Mouse (Mus musculus) ES-CJ7 (cell line): ENCODE measurements at regions not wholly inside any gene's neighbourhood (a gene's known extent, or its start where the extent isn't known, plus 50 kb on each side); places are given as distances from the start of the nearest gene placed in this dataset.
A peak's percentile ranks its signal among the peaks of the same experiment; 100 is the strongest.
"Not testable (repeated sequence)": the region's sequence is repeated elsewhere in the genome, so short reads cannot be mapped to it uniquely, and the experiment has no call there.

Experiments
- DNase-seq: peaks from one replicate; pipeline ENCODE4 v3.0.0; 2011; ENCODE audit warnings: low read depth, low spot score

DNA sequence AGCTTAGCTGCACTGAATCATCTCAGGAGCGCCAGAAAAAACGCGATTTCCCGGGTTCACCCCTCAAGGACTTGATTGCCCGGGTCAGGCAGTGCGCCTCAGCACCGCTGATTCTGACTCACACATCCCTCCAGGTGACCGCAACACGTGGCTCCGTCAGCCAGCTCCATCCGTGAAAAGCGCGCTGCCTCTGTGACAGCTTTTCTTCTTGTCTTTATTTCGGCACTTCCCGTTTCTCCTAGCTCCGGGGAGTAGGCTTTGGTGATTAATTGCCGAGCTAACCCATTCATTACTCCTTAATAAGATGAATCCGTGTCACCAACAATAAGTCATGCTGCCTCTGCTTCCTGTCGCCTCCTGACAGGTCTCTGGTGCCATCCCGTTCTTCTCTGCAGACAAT lies 108.6 kb downstream of the Katnal1 start:
- DNase-seq, result no peak

DNA sequence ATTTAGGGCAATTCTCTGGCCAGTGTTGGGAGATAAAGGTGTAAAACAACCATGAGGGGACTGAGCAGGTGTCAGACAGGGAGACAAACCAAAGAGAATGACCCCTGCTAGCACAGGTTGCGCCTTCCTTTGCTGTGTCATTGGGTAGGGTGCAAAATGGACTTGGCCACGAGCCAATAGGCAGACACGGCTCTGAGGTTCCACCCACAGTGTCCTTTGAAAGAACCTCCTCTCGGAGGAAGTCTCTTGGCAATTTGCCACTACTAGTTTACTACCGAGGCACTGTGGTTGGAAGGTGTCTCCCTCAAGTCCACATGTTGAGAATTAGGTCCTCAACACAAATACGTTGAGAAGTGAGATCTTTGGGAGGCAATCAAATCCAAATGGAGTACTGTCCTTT lies 109.7 kb downstream of the Katnal1 start:
- peak; percentile 41 for DNase-seq

DNA sequence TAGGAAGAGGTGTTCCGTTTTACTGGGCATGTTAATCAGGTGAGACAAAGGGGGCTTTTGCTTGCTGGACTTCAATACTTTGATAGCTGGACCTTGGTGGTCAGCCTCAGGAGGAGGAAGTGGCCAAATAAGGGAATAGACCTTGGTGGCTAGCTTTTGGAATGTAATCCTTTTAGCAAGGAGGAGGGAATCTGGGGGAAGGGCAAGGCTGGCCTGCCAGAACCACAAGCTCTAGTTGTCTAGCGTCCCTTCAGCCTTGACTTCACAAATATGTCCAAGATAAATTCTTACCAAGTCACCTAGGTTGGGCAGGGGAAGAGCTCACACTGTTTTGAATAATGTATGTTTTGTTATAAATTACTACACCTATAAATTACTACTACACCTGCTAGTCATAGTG lies 110.4 kb downstream of the Katnal1 start:
- no peak for DNase-seq

DNA sequence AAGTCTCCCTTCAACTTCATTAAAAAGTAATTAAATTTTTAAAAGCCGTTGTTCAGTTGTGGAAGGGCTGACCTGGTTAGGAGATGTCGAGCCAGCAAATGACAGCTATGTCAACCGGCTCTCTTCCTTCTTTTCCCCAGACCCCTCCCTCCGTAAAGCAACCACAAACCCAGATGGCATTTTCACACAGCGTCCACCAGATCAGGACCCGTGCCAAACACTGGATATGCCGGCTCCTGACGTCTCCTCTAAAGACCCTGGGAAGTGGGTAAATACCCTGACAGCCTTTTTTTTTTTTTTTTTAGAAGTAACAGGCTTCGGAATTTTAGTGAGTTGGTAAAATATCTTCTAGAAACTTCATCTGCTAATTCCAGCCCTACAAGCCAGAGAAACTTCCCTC lies 116.3 kb downstream of the Katnal1 start:
- DNase-seq, result no peak

DNA sequence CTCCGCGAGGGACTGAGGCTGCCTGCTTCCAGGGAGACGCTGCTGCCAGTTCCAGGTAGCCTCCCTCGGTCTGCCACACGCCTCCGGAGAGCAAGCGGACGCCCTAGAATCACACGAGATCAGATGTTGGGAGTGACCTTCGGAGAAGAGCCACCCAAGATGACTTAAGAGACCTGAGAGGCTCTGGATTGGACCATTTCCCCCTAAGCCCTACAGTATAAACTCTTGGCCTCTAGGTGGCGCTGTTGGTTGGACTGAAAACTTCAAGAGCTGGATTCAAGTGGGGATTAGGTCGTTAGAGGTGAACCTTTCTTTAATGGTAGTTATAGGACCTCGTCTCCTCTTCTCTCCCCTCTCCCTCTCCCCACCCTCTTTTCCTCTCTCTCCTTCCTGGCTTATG lies 117.1 kb downstream of the Katnal1 start:
- peak; percentile 93 for DNase-seq

DNA sequence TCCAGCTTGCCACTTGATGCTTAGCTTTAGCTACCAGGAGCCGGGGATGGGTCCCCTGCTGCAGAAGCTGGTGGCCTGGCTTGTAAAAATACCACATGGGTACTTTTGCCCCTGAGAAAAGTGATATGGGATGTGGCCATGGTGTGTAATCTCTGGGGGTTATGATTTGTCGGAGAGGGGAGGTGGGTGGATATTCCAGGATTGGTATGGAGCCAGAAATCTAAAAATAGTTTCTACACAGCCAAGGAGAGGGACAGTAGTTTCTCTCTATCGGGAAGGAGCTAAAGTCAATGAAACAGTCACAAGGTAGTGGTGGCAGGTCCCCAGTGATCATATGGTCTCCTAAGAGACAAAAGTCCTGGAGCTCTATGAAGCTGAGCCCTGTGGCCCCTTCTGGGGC lies 119.6 kb downstream of the Katnal1 start:
- DNase-seq, result no peak

DNA sequence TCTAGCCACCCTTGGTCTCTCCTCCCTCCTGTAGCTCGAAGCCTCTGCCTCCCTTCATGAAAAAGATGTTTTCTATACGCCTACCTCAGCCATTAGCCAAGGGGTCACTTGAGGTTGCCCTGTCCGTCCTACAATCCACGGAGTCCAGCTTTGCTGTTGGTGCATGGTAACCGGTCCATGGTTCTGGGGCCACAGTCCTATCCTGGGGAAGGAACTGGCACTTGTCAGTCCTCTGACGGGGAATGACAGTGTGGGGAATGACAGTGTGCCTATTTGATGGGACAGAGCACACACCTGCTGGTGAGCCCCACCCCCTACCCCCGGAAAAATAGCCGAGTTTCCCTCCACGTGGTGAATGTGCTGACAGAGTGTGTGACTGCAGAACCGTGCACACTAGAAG lies 120.1 kb downstream of the Katnal1 start:
- no peak for DNase-seq

DNA sequence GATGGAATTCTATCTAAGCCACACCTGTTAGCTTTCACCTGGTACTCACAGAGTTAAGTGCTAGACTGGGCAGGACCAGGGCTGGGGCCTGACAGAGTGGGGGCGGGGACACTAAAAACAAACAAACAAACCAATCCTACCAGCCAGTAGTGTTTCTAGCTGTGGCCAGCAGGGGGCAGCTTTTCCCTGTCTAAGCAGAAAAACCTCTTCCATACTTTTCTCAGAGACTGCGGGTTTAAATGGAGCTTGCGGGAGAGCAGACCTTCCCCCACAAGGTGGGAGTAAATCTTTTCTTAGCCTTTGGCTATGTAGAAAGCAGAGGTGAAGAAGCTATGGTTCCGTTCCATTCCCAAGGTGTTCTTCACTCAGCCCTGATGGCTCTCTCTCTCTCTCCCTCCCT lies 120.7 kb downstream of the Katnal1 start:
- peak; percentile 92 for DNase-seq

DNA sequence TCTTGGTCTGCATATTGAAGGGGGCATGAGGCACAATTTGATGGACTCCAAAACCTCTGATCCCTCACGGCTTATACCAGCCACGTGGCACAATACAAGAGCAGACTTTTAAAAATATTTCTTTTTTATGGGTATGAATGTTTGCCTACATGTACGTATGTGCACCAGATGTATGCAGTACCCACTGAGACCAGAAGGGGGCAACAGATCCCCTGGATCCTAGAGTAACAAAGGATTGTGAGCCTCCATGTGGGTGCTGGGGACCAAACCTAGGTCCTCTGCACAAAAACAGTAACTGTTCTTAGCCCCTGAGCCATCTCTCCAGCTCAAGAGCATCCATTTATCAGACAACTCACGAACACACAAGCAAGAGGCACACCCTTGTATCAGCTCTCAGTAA lies 121.5 kb downstream of the Katnal1 start:
- DNase-seq, result peak; percentile 51

DNA sequence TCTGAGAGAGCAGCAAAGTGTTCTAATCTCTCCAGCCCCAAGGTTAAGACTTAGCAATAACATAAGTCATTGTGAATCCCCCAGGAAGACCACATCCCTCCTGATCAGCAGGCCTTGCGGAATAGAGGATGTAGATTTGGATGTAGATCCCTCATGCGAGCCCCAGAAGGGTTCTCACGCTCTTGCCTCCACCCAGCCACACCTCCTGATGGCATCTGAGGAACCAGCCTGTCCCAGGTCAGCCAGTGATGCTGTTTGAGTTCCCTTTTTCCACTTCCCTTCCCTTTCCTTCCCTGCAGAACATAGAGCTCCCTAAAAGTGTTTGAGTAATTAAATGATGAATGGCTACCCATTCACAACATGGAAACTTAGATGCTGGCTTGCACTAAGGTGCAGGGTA lies 124.1 kb downstream of the Katnal1 start:
- DNase-seq, result no peak

DNA sequence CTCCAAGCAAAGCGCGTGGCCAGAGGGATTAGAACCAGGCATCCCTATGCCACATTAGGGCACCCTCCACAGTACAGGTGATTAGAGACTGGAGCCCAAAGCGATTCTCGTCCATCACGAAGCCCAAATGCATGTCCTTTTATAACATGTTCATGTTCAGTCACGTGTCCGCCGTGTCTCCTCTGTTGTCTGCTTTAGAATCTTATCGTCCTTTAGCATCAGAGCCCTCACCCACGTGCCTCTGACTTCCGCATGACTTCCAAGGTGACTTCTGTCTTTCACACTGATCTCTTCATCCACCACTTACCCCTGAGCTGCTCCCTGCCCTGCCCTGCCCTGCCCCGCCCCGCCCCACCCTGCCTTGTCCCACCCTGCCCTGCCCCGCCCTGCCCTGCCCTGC lies 125.3 kb downstream of the Katnal1 start:
- DNase-seq, result no peak

DNA sequence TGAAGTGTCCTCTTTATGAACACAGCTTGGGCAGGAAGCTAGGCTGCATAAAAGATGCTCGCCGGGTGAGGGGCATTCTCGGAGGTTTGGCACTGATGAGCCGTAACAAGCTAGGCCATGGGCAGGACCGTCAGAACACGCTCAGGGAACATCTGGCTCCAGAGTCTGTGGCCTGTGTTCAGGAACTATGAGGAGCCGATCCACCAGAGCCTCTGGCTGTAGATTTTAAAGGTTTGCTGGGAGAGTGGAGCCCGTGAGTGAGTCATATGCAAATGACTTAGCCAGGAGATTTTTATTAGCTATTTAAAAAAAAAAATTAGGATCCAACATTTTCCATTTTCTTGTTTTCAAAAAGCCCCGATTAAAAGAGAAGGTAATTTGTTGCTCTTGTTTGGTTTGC lies 126.4 kb downstream of the Katnal1 start:
- no peak for DNase-seq

DNA sequence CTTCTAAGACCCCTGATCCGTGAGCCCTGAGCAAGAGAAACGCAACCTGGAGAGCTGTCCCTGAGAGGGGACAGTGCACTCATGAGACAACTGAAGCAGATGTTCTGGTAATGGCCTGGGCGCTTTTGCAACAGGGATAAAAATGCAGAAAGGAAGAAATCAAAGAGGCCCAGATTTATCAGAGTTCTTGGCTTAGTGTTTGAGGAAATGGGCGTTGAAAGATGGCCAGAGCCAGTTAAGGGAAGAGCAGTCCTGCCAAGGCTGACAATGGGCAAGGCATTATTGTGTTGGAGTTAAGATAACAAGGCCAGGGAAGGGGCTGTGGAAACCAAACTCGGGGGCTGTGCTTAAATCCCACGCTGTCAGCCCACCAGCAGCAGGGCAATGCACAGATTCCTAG lies 130.6 kb downstream of the Katnal1 start:
- no peak for DNase-seq

DNA sequence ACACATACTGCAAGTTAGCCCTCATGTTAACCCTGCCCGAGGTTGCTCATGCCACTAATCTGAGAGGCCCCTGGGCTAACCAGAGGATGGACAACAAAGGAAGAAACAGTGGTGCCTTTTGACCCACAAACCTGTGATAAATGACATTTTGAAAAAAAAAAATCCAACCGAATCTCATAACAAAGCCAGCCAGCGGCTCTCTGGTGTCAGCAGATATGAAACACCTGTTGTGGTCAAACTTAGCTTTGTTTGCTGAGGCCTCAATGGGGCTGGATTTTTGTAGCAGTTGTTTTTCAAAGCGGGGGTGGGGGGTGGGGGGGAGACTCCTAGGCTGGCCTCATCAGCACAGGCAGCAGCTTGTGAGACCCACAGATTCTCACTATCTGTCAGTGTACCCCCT lies 133.0 kb downstream of the Katnal1 start:
- DNase-seq, result no peak

DNA sequence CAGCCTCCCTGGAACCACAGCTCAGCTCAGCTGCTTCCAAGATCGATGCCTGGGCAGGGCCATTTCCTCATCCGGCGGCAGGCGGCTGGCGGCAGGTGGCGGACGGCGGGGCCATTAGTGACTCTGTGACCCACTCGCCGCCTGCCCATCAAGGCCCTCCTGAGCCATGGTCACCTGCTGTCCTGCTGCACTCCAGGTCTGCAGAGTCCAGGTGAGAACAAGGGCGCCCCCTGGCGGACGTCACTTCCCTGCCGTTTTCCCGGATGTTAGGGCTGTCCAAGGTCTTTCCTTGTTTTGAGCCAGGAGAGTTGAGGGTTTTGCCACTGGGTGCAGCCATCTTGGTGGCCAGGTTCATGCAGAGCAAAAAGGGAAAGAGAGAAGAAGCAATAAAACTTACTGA lies 134.7 kb downstream of the Katnal1 start:
- peak; percentile 80 for DNase-seq

DNA sequence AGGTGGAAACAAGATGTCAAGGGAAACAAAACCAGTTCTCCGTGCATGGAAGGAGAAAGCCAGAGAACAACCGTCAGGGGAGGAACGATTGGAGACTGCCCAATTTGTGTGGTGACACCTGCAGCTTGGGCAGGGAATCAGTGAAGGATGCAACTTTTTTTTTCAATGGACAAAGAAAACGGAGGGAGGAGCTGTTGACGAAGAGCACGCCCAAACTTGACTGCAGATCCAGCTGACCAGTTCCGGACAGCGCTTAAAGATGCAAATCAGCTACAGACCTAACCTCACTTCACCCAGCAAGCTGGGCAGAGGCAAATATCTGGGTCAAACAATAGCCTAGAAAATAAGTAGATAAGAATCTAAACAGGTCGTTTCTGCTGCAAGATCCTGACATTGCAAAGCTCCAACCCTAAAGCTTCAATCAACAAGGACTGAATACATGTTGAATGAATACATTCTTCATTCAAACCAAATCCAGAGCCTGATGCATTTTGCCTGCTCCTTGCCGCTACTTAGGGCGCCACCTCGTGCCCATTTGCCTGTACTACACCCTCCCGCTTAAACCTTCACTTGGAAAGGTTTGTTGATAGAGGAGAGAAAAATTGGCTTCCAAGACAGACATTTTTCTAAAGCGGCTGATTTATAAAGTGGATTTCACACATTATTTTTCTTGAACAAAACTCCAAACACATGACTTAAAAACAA lies 136.2 kb downstream of the Katnal1 start:
- DNase-seq, result peak; percentile 83

DNA sequence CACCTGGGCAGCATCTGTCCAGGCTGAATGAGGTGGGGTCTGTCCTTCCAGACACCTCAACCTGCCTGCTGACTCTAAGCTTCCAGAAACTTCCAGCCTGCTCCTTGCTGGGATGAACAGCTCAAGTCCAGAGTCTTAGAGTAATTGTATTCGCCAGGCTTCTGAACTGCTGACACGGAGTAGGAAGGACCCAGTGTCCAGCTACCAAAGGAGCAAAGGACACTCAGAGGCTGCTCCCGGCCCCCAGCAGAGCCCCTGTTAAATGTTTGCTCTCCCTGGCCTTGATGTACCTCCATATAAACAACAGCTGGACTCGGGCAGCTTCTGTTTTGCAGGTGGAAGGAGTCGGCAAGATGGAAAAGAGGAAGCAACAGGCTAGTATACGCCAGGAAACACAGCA lies 137.5 kb downstream of the Katnal1 start:
- no peak for DNase-seq

DNA sequence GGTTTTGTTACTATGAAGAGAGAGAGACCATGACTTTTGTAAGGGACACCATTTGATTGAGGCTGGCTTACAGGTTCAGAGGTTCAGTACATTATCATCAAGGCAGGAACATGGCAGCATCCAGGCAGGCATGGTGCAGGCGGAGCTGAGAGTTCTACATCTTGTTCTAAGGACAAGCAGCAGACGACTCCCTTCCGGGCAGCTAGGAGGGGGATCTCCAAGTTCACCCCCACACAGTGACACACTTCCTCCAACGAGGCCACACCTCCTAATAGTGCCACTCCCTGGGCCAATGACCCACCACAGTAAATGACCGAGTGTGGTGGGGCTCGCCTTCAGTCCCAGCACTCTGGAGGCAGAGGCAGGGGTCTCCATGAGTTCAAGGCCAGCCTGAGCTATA lies 138.8 kb downstream of the Katnal1 start:
- DNase-seq, result peak; percentile 23

DNA sequence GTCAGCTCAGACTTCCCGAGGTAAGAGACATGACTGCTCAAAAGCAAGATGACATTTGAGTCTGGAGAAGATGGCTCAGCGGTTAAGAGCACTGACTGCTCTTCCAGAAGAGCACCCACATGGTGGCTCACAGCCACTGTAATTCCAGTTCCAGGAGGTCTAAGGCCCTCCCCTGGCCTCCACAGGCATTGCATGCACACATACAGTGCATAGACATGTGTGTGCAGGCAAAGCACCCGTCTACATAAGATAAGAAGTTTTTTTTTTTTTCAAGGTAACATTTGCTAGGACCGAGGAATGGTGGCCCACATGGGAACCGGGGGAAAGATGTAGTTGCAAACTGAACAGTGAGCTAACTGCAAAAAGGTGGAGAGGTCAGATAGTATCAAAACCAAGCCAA lies 139.3 kb downstream of the Katnal1 start:
- DNase-seq, result peak; percentile 44

DNA sequence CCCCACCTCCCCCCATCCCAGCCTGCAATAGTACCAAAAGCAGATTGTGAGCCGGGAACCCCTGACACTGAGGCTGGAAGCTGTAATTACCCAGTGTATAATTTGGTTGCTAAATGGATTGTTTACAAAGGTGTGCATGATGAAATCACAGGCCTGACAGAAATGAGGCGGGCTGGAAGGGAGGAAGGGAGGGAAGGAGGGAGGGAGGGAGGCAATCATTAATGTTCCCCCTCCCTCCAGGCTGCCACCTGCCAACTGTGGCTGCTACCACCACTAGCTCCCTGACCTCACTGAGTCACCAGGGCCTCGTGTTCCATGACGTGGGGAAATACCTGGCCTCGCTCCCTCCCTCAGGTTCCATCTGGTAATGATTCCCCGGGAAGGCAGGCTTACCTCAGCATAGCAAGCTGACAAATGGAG lies 140.0 kb downstream of the Katnal1 start:
- DNase-seq, result no peak

DNA sequence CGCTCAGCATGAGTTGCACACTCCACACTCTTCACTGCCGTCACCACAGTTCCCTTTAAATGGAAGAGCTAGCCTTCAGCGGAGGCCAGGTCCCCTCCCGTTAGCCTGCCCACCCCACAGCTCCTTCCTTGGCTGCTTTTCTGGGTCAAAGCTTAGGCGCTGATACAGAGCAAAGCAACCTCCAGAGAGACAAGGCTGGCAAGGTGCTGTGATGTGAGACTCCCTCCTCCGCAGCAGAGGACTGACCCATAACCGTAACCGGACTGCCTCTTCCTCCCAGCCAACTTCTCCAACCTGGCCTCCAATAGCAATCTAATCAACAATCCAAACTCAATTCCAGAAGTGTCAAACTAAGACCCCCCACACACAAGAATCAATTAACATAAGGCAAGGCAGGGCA lies 140.4 kb downstream of the Katnal1 start:
- DNase-seq, result no peak

DNA sequence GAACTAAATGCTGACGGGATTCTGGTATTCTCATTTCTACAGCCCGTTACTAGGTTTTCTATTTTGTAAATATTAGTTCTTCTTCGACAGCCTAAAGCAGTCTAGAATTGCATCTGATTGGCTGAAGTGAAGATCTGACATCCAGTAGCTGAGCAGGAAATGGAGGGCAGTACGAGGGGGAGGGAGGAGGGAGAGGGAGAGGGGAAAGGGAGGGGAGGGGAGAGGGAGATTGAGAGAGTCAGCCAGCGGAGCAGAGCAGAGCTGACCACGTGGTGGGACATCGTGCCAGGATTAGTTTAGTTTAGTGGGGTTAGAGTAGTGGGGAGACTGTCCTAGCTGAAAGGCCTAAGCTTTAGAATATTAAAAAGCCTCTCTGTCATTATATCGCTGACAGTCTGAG lies 141.8 kb downstream of the Katnal1 start:
- peak; percentile 17 for DNase-seq

DNA sequence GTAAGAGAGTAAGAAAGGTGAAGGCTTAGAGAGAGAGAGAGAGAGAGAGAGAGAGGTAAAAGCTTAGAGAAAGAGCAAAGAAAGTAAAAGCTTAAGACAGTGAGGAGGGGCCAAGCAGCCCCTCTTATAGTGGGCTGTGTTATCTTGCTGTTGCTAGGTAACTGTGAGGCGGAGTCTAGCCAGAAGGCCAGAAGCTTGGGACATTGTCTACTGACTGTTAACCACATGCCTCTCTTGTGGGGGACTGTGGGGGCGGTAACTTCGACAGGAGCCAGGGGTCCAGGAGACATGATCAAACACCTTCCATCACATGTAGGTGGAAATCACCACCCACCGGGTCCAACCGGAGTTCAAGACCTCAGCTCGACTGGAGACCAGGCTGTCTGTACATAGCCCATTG lies 148.0 kb downstream of the Katnal1 start:
- not testable (repeated sequence) for DNase-seq
